Mouse (Mus musculus) hindbrain, embryonic 13.5 days (tissue): ENCODE data around the gene Rnd1. TPM values are rescaled to one million over a fixed set of nuclear protein-coding genes. Genes with fewer than 3 reads are reported as not detected.

Source experiments
- ATAC-seq: fragments of 200-750 bp; cut with Nextera tagmentation; 2 replicates; pipeline ENCODE4 v1.8.0; 2017; ENCODE audit warnings: moderate TSS enrichment; ENCODE audit not compliant: low FRiP score
- H3K27ac ChIP-seq: fragments of 300-500 bp; sonication (generic); 2 replicates; pipeline ENCODE4 v1.5.1; 2015; ENCODE audit warnings: inconsistent platforms, mild to moderate bottlenecking, moderate library complexity
- H3K27me3 ChIP-seq: fragments of 300-500 bp; sonication (generic); 2 replicates; pipeline ENCODE4 v1.6.1; 2015; ENCODE audit warnings: mild to moderate bottlenecking, inconsistent platforms
- H3K36me3 ChIP-seq: fragments of 300-500 bp; sonication (generic); 2 replicates; pipeline ENCODE4 v1.6.1; 2015; ENCODE audit warnings: mild to moderate bottlenecking, inconsistent platforms
- H3K4me1 ChIP-seq: fragments of 300-500 bp; sonication (generic); replicated peaks from 2 replicates; pipeline ENCODE4 v1.6.1; 2015; ENCODE audit warnings: inconsistent platforms
- H3K4me2 ChIP-seq: fragments of 300-500 bp; sonication (generic); 2 replicates; pipeline ENCODE4 v1.6.1; 2015; ENCODE audit warnings: inconsistent platforms, mild to moderate bottlenecking, moderate library complexity
- H3K4me3 ChIP-seq: fragments of 300-500 bp; sonication (generic); 2 replicates; pipeline ENCODE4 v1.5.1; 2015; ENCODE audit warnings: mild to moderate bottlenecking, inconsistent platforms
- H3K9ac ChIP-seq: fragments of 300-500 bp; sonication (generic); 2 replicates; pipeline ENCODE4 v1.6.1; 2015; ENCODE audit warnings: mild to moderate bottlenecking, inconsistent platforms
- H3K9me3 ChIP-seq: fragments of 300-500 bp; sonication (generic); 2 replicates; pipeline ENCODE4 v1.6.1; 2016; ENCODE audit warnings: inconsistent platforms
- WGBS: fragments of 180-500 bp; shearing (Covaris S2); methylation state at CpG from one replicate; pipeline ENCODE4 v1.1.7; 2015; 5-methylcytosine and 5-hydroxymethylcytosine counted together
- polyA plus RNA-seq: library from polyadenylated mRNA; unstranded; fragments of >200 nt; fragmentation: Nextera tagmentation; extraction: Ambion mirVana; gene quantifications from 2 replicates; pipeline ENCODE4 v1.2.1, GENCODE M21; 2015

Rnd1 gene
- polyA plus RNA-seq, 1 experiment from 2014 or later = 7.4 TPM

- Histone ChIP-seq H3K9ac (no peak overlapping the region), H3K4me1 (peaks cover 19% of the 10 kb centered on the region), H3K4me2 (no peak overlapping the region), H3K27ac (no peak overlapping the region), H3K36me3 (no peaks in the 10 kb centered on the region), H3K27me3 (peaks cover 13% of the 10 kb centered on the region), H3K4me3 (no peak overlapping the region), H3K9me3 (no peaks in the 10 kb centered on the region)
- 62% methylated on average over 8 of the region's 8 CpGs for WGBS
- no peak for ATAC-seq
Measured at GRCm38 (mm10) chr15:98696216-98696615, 19.0 kb upstream of the Rnd1 start.

DNA sequence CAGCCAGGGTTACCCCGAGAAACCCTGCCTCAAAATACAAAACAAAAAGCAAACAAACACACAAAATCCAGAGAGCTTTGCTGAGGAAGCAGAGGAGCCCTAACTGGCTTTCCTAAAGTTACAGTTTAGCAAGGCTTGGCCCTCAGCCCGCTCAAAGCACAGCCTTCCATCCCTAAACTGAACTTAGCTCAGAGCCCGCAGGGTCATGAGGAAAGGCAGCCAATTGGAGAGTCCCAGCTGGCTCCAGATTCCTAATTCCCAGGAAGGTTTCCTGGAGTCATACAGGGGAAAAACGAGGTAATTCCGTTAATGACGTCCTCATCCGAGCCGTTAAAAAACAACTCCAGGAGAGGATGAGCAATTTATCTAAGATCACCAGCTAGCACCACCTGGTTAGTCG, 18.5 kb upstream of the Rnd1 start:
- 59% methylated on average over 9 of the region's 9 CpGs for WGBS
- no peak for ATAC-seq
- H3K9ac ChIP-seq = no peak overlapping the region
- H3K4me1 ChIP-seq = peaks cover 24% of the 10 kb centered on the region
- no peak overlapping the region for H3K4me2 ChIP-seq
- H3K9me3 ChIP-seq = no peaks in the 10 kb centered on the region
- no peak overlapping the region for H3K4me3 ChIP-seq
- no peak overlapping the region for H3K27ac ChIP-seq
- peaks cover 8% of the 10 kb centered on the region for H3K27me3 ChIP-seq
- no peaks in the 10 kb centered on the region for H3K36me3 ChIP-seq

DNA sequence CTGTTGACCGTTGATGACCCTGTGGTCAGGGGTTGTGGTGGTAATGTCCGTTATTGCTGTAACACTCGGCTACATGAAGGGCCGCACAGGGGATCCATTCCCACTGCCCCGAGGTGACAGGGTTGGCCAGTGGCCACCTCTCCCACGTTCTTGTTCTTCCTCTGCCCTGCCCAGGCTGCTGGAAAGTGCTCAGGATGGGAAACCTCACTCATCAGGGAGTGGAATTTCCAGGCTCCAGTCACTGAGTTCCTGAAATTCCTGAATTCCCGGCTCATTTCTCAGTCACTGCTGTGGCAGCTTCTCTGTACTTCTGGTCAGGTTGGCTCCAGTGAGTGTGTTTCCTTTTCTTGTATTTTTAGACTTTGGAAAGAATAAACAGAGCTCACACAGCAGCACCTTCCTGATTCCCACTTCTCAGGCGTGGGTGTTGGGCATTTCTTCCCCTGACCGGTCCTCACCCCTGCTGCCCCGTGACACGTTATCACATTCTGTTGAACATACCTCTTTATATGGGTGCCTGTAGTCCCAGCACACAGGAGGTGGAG, 15.0 kb upstream of the Rnd1 start:
- Histone ChIP-seq H3K27me3 (no peaks in the 10 kb centered on the region), H3K9me3 (no peaks in the 10 kb centered on the region), H3K27ac (0 out of 2 replicates have a peak overlapping the region, but pooled peaks have one; percentile 15), H3K9ac (no peak overlapping the region), H3K36me3 (no peaks in the 10 kb centered on the region), H3K4me2 (no peak overlapping the region), H3K4me3 (no peak overlapping the region), H3K4me1 (peaks cover 16% of the 10 kb centered on the region)
- ATAC-seq = no peak
- 53% methylated on average over 11 of the region's 11 CpGs for WGBS

- 5% methylated on average over 7 of the region's 7 CpGs for WGBS
- Histone ChIP-seq H3K27ac (0 out of 2 replicates have a peak overlapping the region, but pooled peaks have one; percentile 15), H3K4me1 (peaks cover 16% of the 10 kb centered on the region), H3K27me3 (no peaks in the 10 kb centered on the region), H3K36me3 (no peaks in the 10 kb centered on the region), H3K9me3 (no peaks in the 10 kb centered on the region), H3K9ac (no peak overlapping the region; the same call in 1 of the 2 replicates), H3K4me2 (0 out of 2 replicates have a peak overlapping the region, but pooled peaks have one; percentile 17), H3K4me3 (no peak overlapping the region)
- 0 out of 2 replicates have a peak, but pooled peaks have one; percentile 43 for ATAC-seq
Measured at GRCm38 (mm10) chr15:98691486-98692147, 14.4 kb upstream of the Rnd1 start.

DNA sequence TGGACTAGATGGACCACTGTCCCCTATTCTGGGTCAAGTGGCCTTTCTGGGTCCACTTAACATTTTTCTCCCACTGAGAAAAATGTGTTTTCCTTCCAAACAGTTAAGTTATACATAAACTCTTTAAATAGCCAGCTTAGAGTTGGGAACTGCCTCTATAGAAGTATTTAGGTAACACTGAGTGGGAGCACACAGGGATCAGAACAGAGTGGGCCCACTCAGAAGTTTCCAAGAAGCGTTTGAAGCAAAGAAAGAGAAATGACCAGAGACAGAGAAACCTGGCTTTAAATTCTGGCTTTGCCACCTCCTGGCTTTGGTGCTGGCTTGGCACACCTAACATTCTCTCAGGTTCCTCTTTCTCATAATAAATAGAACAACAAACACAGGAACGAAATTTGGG, 12.4 kb upstream of the Rnd1 start:
- 79% methylated on average over 2 of the region's 2 CpGs for WGBS
- no peak overlapping the region for H3K9ac ChIP-seq
- H3K27me3 ChIP-seq = no peaks in the 10 kb centered on the region
- no peak overlapping the region for H3K4me2 ChIP-seq
- ATAC-seq = no peak
- no peak overlapping the region for H3K27ac ChIP-seq
- no peaks in the 10 kb centered on the region for H3K9me3 ChIP-seq
- no peaks in the 10 kb centered on the region for H3K36me3 ChIP-seq
- H3K4me3 ChIP-seq = no peak overlapping the region
- peaks cover 16% of the 10 kb centered on the region for H3K4me1 ChIP-seq

DNA sequence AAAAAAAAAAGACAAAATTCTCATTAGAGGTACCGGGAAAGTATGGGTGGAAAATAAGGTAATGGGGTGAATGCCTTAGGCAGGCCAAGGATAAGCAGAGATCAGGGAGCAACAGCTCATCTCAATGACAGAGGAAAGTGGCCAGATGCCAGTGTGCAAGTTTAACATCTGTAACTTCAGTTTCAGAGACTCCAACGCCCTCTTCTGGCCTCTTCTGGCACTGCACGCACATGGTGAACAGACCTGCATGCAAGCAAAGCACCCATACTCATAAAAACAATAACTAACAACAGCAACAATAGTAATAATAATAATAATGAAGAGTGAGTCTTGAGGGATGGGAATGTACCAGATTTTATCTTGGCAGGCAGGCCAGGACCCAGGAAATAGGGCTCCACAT, 8.7 kb upstream of the Rnd1 start:
- H3K4me2 ChIP-seq = no peak overlapping the region
- ATAC-seq = no peak
- H3K9me3 ChIP-seq = no peaks in the 10 kb centered on the region
- H3K27ac ChIP-seq = no peak overlapping the region
- WGBS = 67% methylated on average over 3 of the region's 3 CpGs
- peaks cover 4% of the 10 kb centered on the region; the same call in 1 of the 2 replicates for H3K4me1 ChIP-seq
- no peak overlapping the region for H3K4me3 ChIP-seq
- no peak overlapping the region for H3K9ac ChIP-seq
- H3K36me3 ChIP-seq = no peaks in the 10 kb centered on the region
- H3K27me3 ChIP-seq = 0 out of 2 replicates have a peak, but pooled peaks cover 3% of the 10 kb centered on the region

DNA sequence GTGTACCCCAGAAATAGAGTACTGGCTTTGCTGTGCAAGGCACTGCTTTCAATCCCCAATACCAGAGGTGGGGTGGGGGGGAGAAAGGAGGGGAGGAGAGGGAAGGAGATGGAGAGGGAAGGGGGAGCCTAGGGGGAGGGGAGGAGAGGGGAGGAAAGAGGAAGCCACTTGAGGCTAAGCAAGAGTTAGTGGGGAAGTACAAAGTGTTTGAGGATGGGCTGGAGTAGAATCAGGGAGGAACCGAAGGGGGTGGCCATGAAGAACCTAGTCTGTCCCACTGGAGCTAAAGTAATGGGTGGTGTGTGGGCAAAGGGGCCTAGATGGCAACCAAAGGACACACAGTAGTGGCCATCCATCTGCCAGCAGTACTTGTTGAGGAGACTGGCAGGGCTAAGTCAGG, 6.5 kb upstream of the Rnd1 start:
- Histone ChIP-seq H3K27ac (no peak overlapping the region), H3K4me3 (no peak overlapping the region), H3K4me1 (no peaks in the 10 kb centered on the region), H3K9ac (no peak overlapping the region), H3K36me3 (no peaks in the 10 kb centered on the region), H3K4me2 (no peak overlapping the region), H3K27me3 (peaks cover 14% of the 10 kb centered on the region), H3K9me3 (no peaks in the 10 kb centered on the region)
- no peak for ATAC-seq
- 89% methylated on average over 1 of the region's 1 CpGs for WGBS

- H3K4me1 ChIP-seq = no peaks in the 10 kb centered on the region
- no peaks in the 10 kb centered on the region for H3K9me3 ChIP-seq
- no peak overlapping the region for H3K4me3 ChIP-seq
- H3K27me3 ChIP-seq = peaks cover 16% of the 10 kb centered on the region
- H3K36me3 ChIP-seq = no peaks in the 10 kb centered on the region
- WGBS = 74% methylated on average over 10 of the region's 10 CpGs
- no peak for ATAC-seq
- no peak overlapping the region for H3K27ac ChIP-seq
- no peak overlapping the region for H3K9ac ChIP-seq
- no peak overlapping the region for H3K4me2 ChIP-seq
Measured at GRCm38 (mm10) chr15:98683177-98683576, 5.9 kb upstream of the Rnd1 start.

- H3K36me3 ChIP-seq = no peaks in the 10 kb centered on the region
- H3K9me3 ChIP-seq = no peaks in the 10 kb centered on the region
- WGBS = 90% methylated on average over 7 of the region's 7 CpGs
- no peak overlapping the region for H3K9ac ChIP-seq
- no peak overlapping the region for H3K27ac ChIP-seq
- H3K4me3 ChIP-seq = no peak overlapping the region
- no peak overlapping the region for H3K4me2 ChIP-seq
- ATAC-seq = no peak
- H3K27me3 ChIP-seq = peaks cover 16% of the 10 kb centered on the region
- H3K4me1 ChIP-seq = peaks cover 11% of the 10 kb centered on the region
Measured at GRCm38 (mm10) chr15:98681633-98682032, 4.4 kb upstream of the Rnd1 start.

DNA sequence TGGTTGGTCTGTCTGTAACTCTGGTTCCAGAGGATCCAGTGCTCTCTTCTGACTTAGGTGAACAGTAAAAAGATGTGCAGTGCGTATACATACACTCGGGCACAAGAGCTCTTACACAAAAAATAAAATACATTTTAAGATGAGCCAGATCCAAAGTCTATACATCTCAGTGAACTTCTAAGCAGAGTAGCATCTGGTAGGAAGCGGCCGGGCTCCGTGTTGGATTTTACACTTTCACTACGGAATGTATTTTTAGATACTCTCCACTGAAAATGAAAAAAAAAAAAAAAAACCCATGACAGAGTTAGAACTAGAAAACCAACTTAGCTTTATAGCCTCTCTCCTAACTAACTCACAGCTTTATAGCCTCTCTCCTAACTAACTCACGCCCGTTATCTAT, 3.4 kb upstream of the Rnd1 start:
- WGBS = 93% methylated on average over 8 of the region's 8 CpGs
- no peak overlapping the region for H3K4me3 ChIP-seq
- no peak overlapping the region for H3K27ac ChIP-seq
- peaks cover 21% of the 10 kb centered on the region for H3K4me1 ChIP-seq
- no peak overlapping the region for H3K4me2 ChIP-seq
- no peak for ATAC-seq
- H3K27me3 ChIP-seq = peaks cover 16% of the 10 kb centered on the region
- H3K9ac ChIP-seq = no peak overlapping the region
- no peaks in the 10 kb centered on the region for H3K36me3 ChIP-seq
- no peaks in the 10 kb centered on the region for H3K9me3 ChIP-seq

- Histone ChIP-seq H3K4me2 (peak overlapping the region; percentile 99; the same call in 1 of the 2 replicates), H3K9ac (no peak overlapping the region), H3K27me3 (peaks cover 16% of the 10 kb centered on the region), H3K4me1 (peaks cover 39% of the 10 kb centered on the region), H3K27ac (no peak overlapping the region), H3K9me3 (no peaks in the 10 kb centered on the region), H3K4me3 (no peak overlapping the region), H3K36me3 (no peaks in the 10 kb centered on the region)
- ATAC-seq = no peak
- WGBS = 77% methylated on average over 7 of the region's 7 CpGs
Measured at GRCm38 (mm10) chr15:98677977-98678376, 716 bp upstream of the Rnd1 start.

DNA sequence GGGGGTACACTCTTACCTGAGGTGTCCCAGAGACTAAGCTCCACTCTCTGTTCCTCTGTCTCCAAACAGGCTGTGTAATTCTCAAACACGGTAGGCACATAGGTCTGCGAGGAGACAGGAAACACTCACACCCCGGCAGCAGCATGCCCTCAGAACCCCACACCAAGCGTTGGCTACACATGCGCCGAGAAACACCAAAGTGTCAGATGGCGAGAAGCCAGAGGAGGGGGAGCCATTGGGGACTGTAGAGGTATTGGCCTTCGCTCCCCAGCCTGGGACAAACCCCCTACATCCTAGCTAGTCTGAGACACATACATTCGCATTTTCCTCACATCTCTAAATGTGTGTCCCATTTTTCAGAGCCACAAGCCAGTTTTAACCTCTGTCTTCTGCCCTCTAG, 790 bp downstream of the Rnd1 start:
- ATAC-seq = no peak
- 2% methylated on average over 9 of the region's 9 CpGs for WGBS
- H3K4me2 ChIP-seq = peak overlapping the region; percentile 99
- no peaks in the 10 kb centered on the region for H3K36me3 ChIP-seq
- H3K27me3 ChIP-seq = peaks cover 16% of the 10 kb centered on the region
- peaks cover 39% of the 10 kb centered on the region for H3K4me1 ChIP-seq
- H3K27ac ChIP-seq = no peak overlapping the region
- H3K9ac ChIP-seq = peak overlapping the region; percentile 73
- peak overlapping the region; percentile 56 for H3K4me3 ChIP-seq
- H3K9me3 ChIP-seq = no peaks in the 10 kb centered on the region
